Mouse (Mus musculus) liver, embryonic 14.5 days (tissue): ENCODE data around the gene Gstm3.

Source experiments
- CTCF ChIP-seq: IDR thresholded peaks from 2 replicates; pipeline ENCODE4 v1.5.1; 2016; ENCODE audit warnings: antibody characterized with exemption, low read depth, control low read depth
- EP300 ChIP-seq: IDR thresholded peaks from 2 replicates; pipeline ENCODE4 v1.6.1; 2016; ENCODE audit warnings: antibody characterized with exemption, low read depth

GRCm38 (mm10) chr3:107972070-107972469 lies 3.0 kb upstream of the Gstm3 start:
- no peak for TF ChIP-seq CTCF
- no peak for TF ChIP-seq EP300
